Mouse (Mus musculus) granulocyte monocyte progenitor cell, adult 5-6 weeks (primary cell): Measurements from ENCODE around the gene Ptpn11. TPM values are rescaled to one million over a fixed set of nuclear protein-coding genes. Genes with fewer than 3 reads are reported as not detected.
"Not testable (repeated sequence)": the region's sequence is repeated elsewhere in the genome, so short reads cannot be mapped to it uniquely, and the experiment has no call there.

Source experiments
- ATAC-seq: replicated peaks from 2 replicates; pipeline ENCODE4 v1.8.0; 2016; ENCODE audit warnings: mild to moderate bottlenecking, moderate TSS enrichment, inconsistent platforms; ENCODE audit not compliant: poor library complexity, severe bottlenecking
- total RNA-seq, 2 experiments: library from RNA; stranded (forward) in 1 of 2; stranded (reverse) in 1 of 2; fragments of 200-712, 200-1000 nt in 1 of 2; fragments of >200 nt in 1 of 2; fragmentation: Nextera tagmentation in 1 of 2; gene quantifications; 2 replicates each; pipeline ENCODE4 v1.2.3; 2014 to 2017

The Ptpn11 gene
- total RNA-seq, 2 experiments from 2014 or later = 33.6 to 45.8 TPM

- peak; percentile 41 for ATAC-seq
Measured at GRCm38 (mm10) chr5:121215380-121216125, 24.4 kb upstream of the Ptpn11 start.

DNA sequence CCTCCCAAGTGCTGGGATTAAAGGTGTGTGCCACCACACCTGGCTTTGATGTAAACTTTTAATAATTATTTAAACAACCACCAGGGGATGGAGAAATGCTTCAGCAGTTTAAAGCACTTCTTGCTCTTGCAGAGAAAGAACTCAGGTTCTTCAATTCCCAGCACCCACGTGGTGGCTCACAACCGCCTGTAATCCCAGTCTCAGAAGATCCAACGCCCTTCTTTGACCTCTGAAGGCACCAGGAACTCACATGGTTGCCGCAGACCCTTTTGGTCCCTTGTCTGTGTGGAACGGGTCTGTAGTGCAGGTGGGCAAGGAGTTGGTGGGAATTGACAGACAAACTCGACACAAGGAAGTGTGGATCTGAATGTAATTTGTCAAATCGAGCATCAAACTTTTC lies 23.5 kb upstream of the Ptpn11 start:
- no peak for ATAC-seq

- ATAC-seq = no peak
Measured at GRCm38 (mm10) chr5:121212108-121212507, 20.9 kb upstream of the Ptpn11 start.

GRCm38 (mm10) chr5:121210601-121210924 lies 19.4 kb upstream of the Ptpn11 start:
- no peak for ATAC-seq

DNA sequence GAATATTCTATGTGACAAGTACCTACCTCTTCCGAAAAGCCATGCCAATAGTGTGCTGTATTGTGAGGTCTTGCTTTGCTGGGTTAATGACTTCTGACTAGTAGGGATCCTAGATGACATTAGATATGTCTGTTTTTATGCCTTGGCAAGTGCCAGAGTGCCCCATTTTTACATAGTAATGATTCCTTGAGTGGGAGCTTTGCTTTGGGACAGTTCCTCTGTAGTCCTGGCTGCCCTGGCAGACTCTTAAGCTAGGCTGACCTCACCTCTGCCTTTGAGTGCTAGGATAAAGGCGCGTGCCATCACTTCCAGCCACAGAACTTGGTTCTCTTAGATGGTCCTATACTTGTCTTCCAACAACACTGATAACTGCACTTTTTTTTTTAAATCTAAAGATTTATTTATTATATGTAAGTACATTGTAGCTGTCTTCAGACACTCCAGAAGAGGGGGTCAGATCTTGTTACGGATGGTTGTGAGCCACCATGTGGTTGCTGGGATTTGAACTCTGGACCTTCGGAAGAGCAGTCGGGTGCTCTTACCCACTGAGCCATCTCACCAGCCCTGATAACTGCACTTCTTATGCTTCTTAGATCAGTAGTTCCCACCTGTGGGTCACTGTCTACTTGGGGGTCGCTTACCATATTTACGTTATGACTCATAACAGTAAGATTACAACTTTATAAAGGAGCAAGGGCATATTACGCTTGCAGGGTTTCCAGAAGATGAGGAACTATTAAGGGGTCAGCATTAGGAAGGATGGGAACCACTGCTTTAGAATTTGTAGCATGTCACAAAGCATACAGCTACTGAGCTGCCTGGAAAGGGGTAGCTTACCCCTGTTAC lies 18.8 kb upstream of the Ptpn11 start:
- no peak for ATAC-seq

- ATAC-seq = no peak
Measured at GRCm38 (mm10) chr5:121206984-121207383, 15.8 kb upstream of the Ptpn11 start.

- no peak for ATAC-seq
Measured at GRCm38 (mm10) chr5:121206540-121206939, 15.3 kb upstream of the Ptpn11 start.

GRCm38 (mm10) chr5:121205537-121206130 lies 14.4 kb upstream of the Ptpn11 start:
- not testable (repeated sequence) for ATAC-seq

GRCm38 (mm10) chr5:121204132-121205089 lies 13.2 kb upstream of the Ptpn11 start, which contains the start of gene Rpl6:
Rpl6 (plus strand) TSS chr5:121204481.
- peak; percentile 95 for ATAC-seq

DNA sequence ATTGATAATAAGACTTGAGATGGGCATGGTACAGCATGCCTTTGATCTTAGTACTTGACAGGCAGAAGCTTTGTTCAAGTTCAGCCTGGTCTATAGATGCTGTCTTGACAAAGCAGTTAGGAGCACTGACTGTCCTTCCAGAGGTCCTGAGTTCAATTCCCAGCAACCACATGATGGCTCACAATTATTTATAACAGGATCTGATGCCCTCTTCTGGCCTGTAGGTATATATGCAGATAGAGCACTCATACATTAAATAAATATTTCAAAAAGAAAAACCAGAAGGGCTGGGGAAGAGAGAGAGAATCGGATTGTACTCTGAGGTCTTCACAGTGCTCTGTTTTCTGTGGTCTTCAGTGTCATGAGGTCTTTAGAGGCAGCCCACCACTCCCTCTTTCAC lies 11.3 kb upstream of the Ptpn11 start:
- no peak for ATAC-seq

GRCm38 (mm10) chr5:121201739-121202138 lies 10.5 kb upstream of the Ptpn11 start:
- ATAC-seq = peak; percentile 36

- no peak for ATAC-seq
Measured at GRCm38 (mm10) chr5:121198376-121198775, 7.2 kb upstream of the Ptpn11 start.

- peak; percentile 56 for ATAC-seq
Measured at GRCm38 (mm10) chr5:121197337-121197736, 6.1 kb upstream of the Ptpn11 start.

- ATAC-seq = peak; percentile 77
Measured at GRCm38 (mm10) chr5:121196764-121197163, 5.6 kb upstream of the Ptpn11 start.

- no peak for ATAC-seq
Measured at GRCm38 (mm10) chr5:121194173-121194572, 3.0 kb upstream of the Ptpn11 start.

DNA sequence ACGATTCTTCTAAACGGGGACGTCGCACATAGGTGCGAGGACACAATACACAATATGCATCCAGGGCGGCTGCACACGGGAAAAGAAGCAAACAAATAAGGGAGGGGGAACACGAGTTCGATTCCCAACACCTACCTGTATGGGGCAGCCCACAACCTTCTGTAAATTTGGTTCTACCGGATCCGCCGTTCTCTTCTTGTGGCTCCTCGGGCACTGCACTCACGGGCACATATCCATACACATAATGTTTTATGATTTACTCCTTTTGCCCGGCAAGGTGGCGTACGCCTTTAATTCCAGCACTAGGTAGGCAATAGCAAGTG lies 348 bp upstream of the Ptpn11 start:
- no peak for ATAC-seq

GRCm38 (mm10) chr5:121190210-121190835 lies 874 bp downstream of the Ptpn11 start:
- no peak for ATAC-seq

DNA sequence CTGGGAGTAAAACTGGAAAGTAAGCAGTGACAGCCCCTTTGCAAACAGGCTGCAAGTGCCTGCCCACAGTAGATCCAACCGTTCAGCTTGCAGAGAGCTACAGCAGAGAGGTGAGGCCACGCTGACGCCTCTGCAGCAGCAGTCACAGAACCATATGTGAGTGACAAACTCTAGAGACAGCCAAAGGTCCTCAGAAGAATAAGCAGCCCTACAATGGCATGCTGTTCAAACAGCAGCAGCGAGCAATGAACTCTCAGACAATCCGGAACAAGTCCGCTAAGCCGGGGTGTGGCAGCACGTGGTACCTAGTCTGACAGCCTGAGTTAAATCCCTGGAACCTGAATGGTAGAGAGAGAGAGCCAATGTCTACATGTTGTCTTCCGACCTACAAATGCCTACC lies 2.0 kb downstream of the Ptpn11 start:
- no peak for ATAC-seq

GRCm38 (mm10) chr5:121188265-121188664 lies 2.9 kb downstream of the Ptpn11 start:
- ATAC-seq = peak; percentile 55

DNA sequence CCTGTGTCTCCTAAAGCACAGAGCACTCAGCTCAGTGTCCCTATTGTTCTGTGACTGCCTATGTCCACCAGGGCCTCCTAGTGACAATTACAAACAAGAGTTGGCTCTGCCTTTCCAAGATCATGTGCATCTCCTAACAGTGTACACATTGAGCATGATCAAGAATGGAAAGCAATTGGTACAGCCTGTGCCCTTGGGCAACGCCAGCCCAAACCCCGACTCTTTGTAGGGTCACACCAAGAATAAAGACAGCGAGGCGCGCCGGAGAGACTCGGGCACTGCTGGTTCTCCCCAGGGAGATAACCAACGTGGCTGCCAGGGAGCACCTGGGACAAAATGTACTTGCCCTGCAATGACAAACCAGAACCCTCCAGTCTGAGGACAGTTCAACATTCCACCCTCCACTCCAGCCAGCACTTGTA lies 3.6 kb downstream of the Ptpn11 start:
- no peak for ATAC-seq
